In the genomic region with DNA sequence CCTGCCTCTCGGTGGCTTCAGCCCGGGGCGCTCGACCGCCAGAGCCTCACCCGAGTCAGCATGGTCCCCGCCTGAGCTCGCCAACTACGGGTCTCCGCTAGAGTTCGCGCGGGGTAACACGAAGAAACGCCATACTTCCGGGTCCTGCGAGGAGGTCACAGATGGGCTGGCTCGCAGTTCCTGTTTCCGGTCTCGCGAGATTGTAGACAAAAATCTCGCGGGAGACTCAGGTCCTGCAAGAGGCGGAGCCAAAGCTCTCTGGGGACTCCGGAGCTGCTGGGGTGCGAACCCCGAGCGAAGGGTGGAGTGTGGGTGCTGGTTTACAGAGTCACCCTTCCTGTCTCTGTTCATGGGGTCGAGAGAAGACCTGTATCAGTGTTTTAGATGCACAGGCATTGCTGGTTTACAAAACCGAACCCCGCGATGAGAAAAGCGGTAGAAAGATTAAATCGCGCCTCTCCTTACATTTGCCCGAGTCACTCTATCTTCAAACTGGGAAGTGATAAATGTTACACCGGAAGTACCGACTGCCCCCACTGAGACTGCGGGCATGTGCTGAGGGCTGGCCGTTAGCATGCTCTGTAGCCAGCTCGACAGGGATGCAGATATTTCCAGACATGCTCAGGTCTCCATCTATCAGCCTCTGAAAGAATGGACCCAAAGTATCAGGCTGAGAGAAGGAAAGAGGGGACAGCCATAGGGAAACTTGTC, we compare ENCODE assay signal across 8 mouse cellular contexts. TPM values are rescaled to one million over a fixed set of nuclear protein-coding genes. Genes with fewer than 3 reads are reported as not detected.
DNase-seq lines count a peak whose midpoint lies in the region; ATAC-seq and TF ChIP-seq lines count a peak whose summit lies in the region.

A gene (minus strand): TSS at position 198 of the 711 bp plus-strand sequence.

- 2% methylated on average over 41 of the region's 41 CpGs for WGBS in forebrain, embryonic 13.5 days
- whole genome bisulfite sequencing in large intestine, adult 2 months: 3% methylated on average over 41 of the region's 41 CpGs
- 1% methylated on average over 41 of the region's 41 CpGs for WGBS in liver, postnatal 0 days (ENCODE audit: insufficient replicate concordance)
- WGBS in neural tube, embryonic 14.5 days: 2% methylated on average over 41 of the region's 41 CpGs

- TF ChIP-seq EP300 in ES-Bruce4 (IDR thresholded peaks at IDR 0.05; ENCODE audit: insufficient read depth, low read depth, low read length): peak; percentile 44; the same call in 1 of the 2 replicates
- TF ChIP-seq EP300 in liver, postnatal 0 days (IDR thresholded peaks at IDR 0.05; ENCODE audit: low read depth): peak; percentile 88

- TF ChIP-seq POLR2A in ES-Bruce4 (IDR thresholded peaks at IDR 0.05; ENCODE audit: insufficient read depth, low read length): peak; percentile 89

- H3K27ac ChIP-seq in ES-Bruce4 (ENCODE audit: insufficient read depth, low read length): no peak within 1 kb of the TSS
- H3K27ac ChIP-seq in forebrain, embryonic 13.5 days: peak within 1 kb of the TSS; percentile 74
- H3K27ac ChIP-seq in liver, postnatal 0 days (ENCODE audit: low read depth): peak within 1 kb of the TSS; percentile 89
- H3K27ac ChIP-seq in neural tube, embryonic 14.5 days (ENCODE audit: low read depth, low read length): peak within 1 kb of the TSS; percentile 87

- peaks cover 4% of the 10 kb centered on the region for H3K4me1 ChIP-seq in ES-Bruce4 (ENCODE audit: control insufficient read depth, insufficient read depth, low read length)
- peaks cover 29% of the 10 kb centered on the region for H3K4me1 ChIP-seq in forebrain, embryonic 13.5 days
- H3K4me1 ChIP-seq in liver, postnatal 0 days (ENCODE audit: insufficient read depth): peaks cover 16% of the 10 kb centered on the region
- H3K4me1 ChIP-seq in neural tube, embryonic 14.5 days (ENCODE audit: control insufficient read depth, insufficient read depth, low read length): peaks cover 22% of the 10 kb centered on the region

- peak; percentile 95 for ATAC-seq in cerebellum, adult (ENCODE audit: insufficient number of reproducible peaks, low FRiP score, low TSS enrichment)
- ATAC-seq in forebrain, embryonic 13.5 days: peak; percentile 98
- ATAC-seq in liver, postnatal 0 days: peak; percentile 98
- peak; percentile 98 for ATAC-seq in neural tube, embryonic 14.5 days (ENCODE audit: low read depth)

- peak within 1 kb of the TSS; percentile 62 for H3K4me2 ChIP-seq in forebrain, embryonic 13.5 days
- H3K4me2 ChIP-seq in liver, postnatal 0 days (ENCODE audit: low read depth, low read length): peak within 1 kb of the TSS; percentile 91
- peak within 1 kb of the TSS; percentile 74 for H3K4me2 ChIP-seq in neural tube, embryonic 14.5 days (ENCODE audit: low read depth, low read length)

- intact Hi-C loops in heart, postnatal 10 days (cut with DNase I): no loop called here

- H3K4me3 ChIP-seq in ES-Bruce4 (ENCODE audit: low read depth, low read length): peak within 1 kb of the TSS; percentile 84
- peak within 1 kb of the TSS; percentile 70 for H3K4me3 ChIP-seq in forebrain, embryonic 13.5 days
- peak within 1 kb of the TSS; percentile 80 for H3K4me3 ChIP-seq in liver, postnatal 0 days (ENCODE audit: low read depth, low read length)
- H3K4me3 ChIP-seq in neural tube, embryonic 14.5 days (ENCODE audit: low read depth, low read length): peak within 1 kb of the TSS; percentile 81

- H3K9ac ChIP-seq in ES-Bruce4 (ENCODE audit: low read depth, poor library complexity, severe bottlenecking): peak within 1 kb of the TSS; percentile 87
- peak within 1 kb of the TSS; percentile 79 for H3K9ac ChIP-seq in forebrain, embryonic 13.5 days
- H3K9ac ChIP-seq in liver, postnatal 0 days (replicated peaks): peak within 1 kb of the TSS; percentile 81
- peak within 1 kb of the TSS; percentile 74 for H3K9ac ChIP-seq in neural tube, embryonic 14.5 days (replicated peaks; ENCODE audit: low read depth, low read length)

- no peak for TF ChIP-seq CTCF in ES-Bruce4 (IDR thresholded peaks at IDR 0.05; ENCODE audit: low read depth, low read length)
- no peak for TF ChIP-seq CTCF in liver, postnatal 0 days (IDR thresholded peaks at IDR 0.05; ENCODE audit: low read depth)

- no peaks in the 10 kb centered on the region for H3K36me3 ChIP-seq in ES-Bruce4 (ENCODE audit: control insufficient read depth, insufficient read depth, low read length, poor library complexity, severe bottlenecking)
- no peaks in the 10 kb centered on the region for H3K36me3 ChIP-seq in forebrain, embryonic 13.5 days (ENCODE audit: poor library complexity, severe bottlenecking)
- no peaks in the 10 kb centered on the region for H3K36me3 ChIP-seq in liver, postnatal 0 days (replicated peaks; ENCODE audit: insufficient read depth, low read length)
- no peaks in the 10 kb centered on the region for H3K36me3 ChIP-seq in neural tube, embryonic 14.5 days (ENCODE audit: control insufficient read depth, insufficient read depth, low read length)

- no peaks in the 10 kb centered on the region for H3K9me3 ChIP-seq in ES-Bruce4 (replicated peaks; ENCODE audit: control insufficient read depth, insufficient read depth, low read length, poor library complexity, severe bottlenecking)
- no peaks in the 10 kb centered on the region for H3K9me3 ChIP-seq in forebrain, embryonic 13.5 days (replicated peaks)
- no peaks in the 10 kb centered on the region for H3K9me3 ChIP-seq in liver, postnatal 0 days (ENCODE audit: low read length)
- H3K9me3 ChIP-seq in neural tube, embryonic 14.5 days (ENCODE audit: control insufficient read depth, low read length): no peaks in the 10 kb centered on the region

- peak; percentile 96 for DNase-seq in heart, postnatal 10 days
- DNase-seq in large intestine, adult 2 months (ENCODE audit: low read depth, low spot score): peak; percentile 97
- peak; percentile 93 for DNase-seq in liver, postnatal 0 days
- DNase-seq in testis, postnatal 10 days (ENCODE audit: low spot score): peak; percentile 88

- no peaks in the 10 kb centered on the region for H3K27me3 ChIP-seq in ES-Bruce4 (ENCODE audit: control insufficient read depth, insufficient read depth, low read length, poor library complexity, severe bottlenecking)
- H3K27me3 ChIP-seq in forebrain, embryonic 13.5 days: no peaks in the 10 kb centered on the region
- H3K27me3 ChIP-seq in liver, postnatal 0 days (ENCODE audit: insufficient read depth, low read length): no peaks in the 10 kb centered on the region
- H3K27me3 ChIP-seq in neural tube, embryonic 14.5 days (ENCODE audit: control insufficient read depth, insufficient read depth, low read length): no peaks in the 10 kb centered on the region

RNA-seq across cellular contexts. Expression of the gene that starts here (rescaled TPM):
- 6.8 and 7.3 TPM in 2 replicates for polyA plus RNA-seq in ES-Bruce4 (2011; ENCODE audit: insufficient read depth, insufficient read length, low read depth, missing spikeins)
- polyA plus RNA-seq in forebrain, embryonic 13.5 days (2015; fragmentation: Nextera tagmentation; extraction: Ambion mirVana): 10.4 and 10.8 TPM in 2 replicates
- total RNA-seq in heart, postnatal 10 days (2021): 10 to 100 TPM; 10.3 to 11.9 TPM
- 4.3 and 8.6 TPM in 2 replicates for polyA plus RNA-seq in large intestine, adult 2 months (2012; rRNA removed)
- polyA plus RNA-seq in liver, postnatal 0 days (2015; fragmentation: Nextera tagmentation; extraction: Ambion mirVana): 3.5 and 4.2 TPM in 2 replicates
- 12.8 and 13.5 TPM in 2 replicates for polyA plus RNA-seq in neural tube, embryonic 14.5 days (2014; fragmentation: Nextera tagmentation; extraction: Ambion mirVana)
